Mouse (Mus musculus): ENCODE measurements around the gene Plod3.

- TF ChIP-seq CTCF (conservative IDR thresholded peaks at IDR 0.05; ENCODE audit: insufficient read depth, insufficient read length, low read depth, low read length) (no peak), POLR2A (IDR thresholded peaks at IDR 0.05; ENCODE audit: low read depth, low read length) (peak; percentile 13)
Measured at GRCm38 (mm10) chr5:136966331-136966730, 20.5 kb upstream of the Plod3 start, which contains the start of gene Cldn15.

Measured in kidney, adult 2 months (tissue).